Mouse (Mus musculus) lung, embryonic 14.5 days (tissue): ENCODE data around the gene Ooep. TPM values are rescaled to one million over a fixed set of nuclear protein-coding genes. Genes with fewer than 3 reads are reported as not detected.

Experiments used
- ATAC-seq: fragments of 200-750 bp; cut with Nextera tagmentation; 2 replicates; pipeline ENCODE4 v1.8.0; 2017; ENCODE audit warnings: mild to moderate bottlenecking, moderate TSS enrichment, moderate library complexity; ENCODE audit not compliant: insufficient read depth
- DNase-seq: peaks from one replicate; pipeline ENCODE4 v3.0.0-alpha.2; 2015
- H3K27ac ChIP-seq: fragments of 300-500 bp; sonication (generic); 2 replicates; pipeline ENCODE4 v1.5.1; 2014; ENCODE audit warnings: low read depth, mild to moderate bottlenecking, moderate library complexity
- H3K27me3 ChIP-seq: fragments of 300-500 bp; sonication (generic); 2 replicates; pipeline ENCODE4 v1.6.1; 2014; ENCODE audit warnings: low read length, control low read depth; ENCODE audit not compliant: insufficient read depth
- H3K36me3 ChIP-seq: fragments of 300-500 bp; sonication (generic); 2 replicates; pipeline ENCODE4 v1.6.1; 2014; ENCODE audit warnings: control low read depth; ENCODE audit not compliant: insufficient read depth
- H3K4me1 ChIP-seq: fragments of 300-500 bp; sonication (generic); 2 replicates; pipeline ENCODE4 v1.6.1; 2014; ENCODE audit warnings: antibody characterized with exemption, control low read depth; ENCODE audit not compliant: insufficient read depth
- H3K4me2 ChIP-seq: fragments of 300-500 bp; sonication (generic); 2 replicates; pipeline ENCODE4 v1.6.1; 2014; ENCODE audit warnings: mild to moderate bottlenecking
- H3K4me3 ChIP-seq: fragments of 300-500 bp; sonication (generic); 2 replicates; pipeline ENCODE4 v1.5.1; 2014; ENCODE audit warnings: low read depth, low read length
- H3K9ac ChIP-seq: fragments of 300-500 bp; sonication (generic); 2 replicates; pipeline ENCODE4 v1.6.1; 2014
- H3K9me3 ChIP-seq: fragments of 300-500 bp; sonication (generic); 2 replicates; pipeline ENCODE4 v1.6.1; 2016; ENCODE audit warnings: low read depth, low read length, control low read depth
- CTCF ChIP-seq: IDR thresholded peaks from 2 replicates; pipeline ENCODE4 v1.5.1; 2016; ENCODE audit warnings: antibody characterized with exemption, low read depth
- WGBS: fragments of 180-500 bp; shearing (Covaris S2); extraction: QIAGEN DNeasy Blood & Tissue Kit; methylation state at CpG from one replicate; pipeline ENCODE4 v1.1.7; 2014; 5-methylcytosine and 5-hydroxymethylcytosine counted together
- polyA plus RNA-seq: library from polyadenylated mRNA; unstranded; fragments of >200 nt; fragmentation: Nextera tagmentation; extraction: Ambion mirVana; gene quantifications from 2 replicates; pipeline ENCODE4 v1.2.1, GENCODE M21; 2014

Ooep gene
- polyA plus RNA-seq: 1.7 and 2.9 TPM in 2 replicates

GRCm38 (mm10) chr9:78378113-78378785 lies at the start of gene Ooep:
Gene Ooep, minus strand, starts transcription at chr9:78378725.
- Histone ChIP-seq H3K36me3 (no peaks in the 10 kb centered on the region), H3K4me1 (peaks cover 3% of the 10 kb centered on the region; the same call in 1 of the 2 replicates), H3K9me3 (no peaks in the 10 kb centered on the region), H3K9ac (peak within 1 kb of the TSS; percentile 9; the same call in 1 of the 2 replicates), H3K4me3 (peak within 1 kb of the TSS; percentile 23), H3K4me2 (peak within 1 kb of the TSS; percentile 61), H3K27ac (no peak within 1 kb of the TSS), H3K27me3 (peaks cover 8% of the 10 kb centered on the region)
- TF ChIP-seq CTCF: 0 out of 2 replicates have a peak, but pooled peaks have one; percentile 3
- WGBS: 7% methylated on average over 20 of the region's 23 CpGs
- ATAC-seq (peak; percentile 80), DNase-seq (peak; percentile 72)

GRCm38 (mm10) chr9:78428185-78428584 lies 49.7 kb upstream of the Ooep start:
- Histone ChIP-seq H3K9ac (no peak overlapping the region), H3K4me1 (no peaks in the 10 kb centered on the region), H3K9me3 (no peaks in the 10 kb centered on the region), H3K27ac (no peak overlapping the region), H3K36me3 (no peaks in the 10 kb centered on the region), H3K4me3 (no peak overlapping the region), H3K4me2 (0 out of 2 replicates have a peak overlapping the region, but pooled peaks have one; percentile 67), H3K27me3 (no peaks in the 10 kb centered on the region)
- WGBS: 83% methylated on average over 6 of the region's 6 CpGs
- ATAC-seq: no peak
- TF ChIP-seq CTCF: no peak
- DNase-seq: no peak

GRCm38 (mm10) chr9:78427362-78427781 lies 48.8 kb upstream of the Ooep start:
- DNase-seq (peak; percentile 38), ATAC-seq (peak; percentile 63; the same call in 1 of the 2 replicates)
- Histone ChIP-seq H3K27ac (no peak overlapping the region), H3K4me3 (peak overlapping the region; percentile 30), H3K9ac (peak overlapping the region; percentile 31; the same call in 1 of the 2 replicates), H3K36me3 (no peaks in the 10 kb centered on the region), H3K27me3 (no peaks in the 10 kb centered on the region), H3K4me2 (peak overlapping the region; percentile 67), H3K9me3 (no peaks in the 10 kb centered on the region), H3K4me1 (no peaks in the 10 kb centered on the region)
- 18% methylated on average over 26 of the region's 27 CpGs for WGBS
- no peak for TF ChIP-seq CTCF

DNA sequence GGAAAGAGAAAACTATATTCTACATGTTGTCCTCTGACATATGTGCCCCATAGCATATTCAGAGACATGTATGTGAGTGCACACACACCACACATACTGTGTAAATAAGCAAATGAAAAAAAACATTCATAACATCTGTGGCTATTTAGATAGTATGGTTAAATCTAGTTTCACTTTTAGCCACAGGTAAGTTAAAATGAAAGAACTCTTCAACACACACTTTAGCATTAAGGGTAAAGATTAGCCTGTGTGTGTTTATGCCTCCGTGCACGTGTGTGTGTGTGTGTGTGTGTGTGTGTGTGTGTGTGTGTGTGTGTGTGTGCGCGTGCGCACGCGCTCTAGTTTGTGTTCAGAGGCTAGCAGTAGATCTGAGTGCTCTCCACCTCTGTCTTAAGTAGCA lies 23.1 kb upstream of the Ooep start:
- no peak for TF ChIP-seq CTCF
- Histone ChIP-seq H3K4me2 (no peak overlapping the region), H3K36me3 (no peaks in the 10 kb centered on the region), H3K4me3 (no peak overlapping the region), H3K27ac (no peak overlapping the region), H3K9ac (no peak overlapping the region), H3K4me1 (no peaks in the 10 kb centered on the region), H3K27me3 (peaks cover 12% of the 10 kb centered on the region), H3K9me3 (no peaks in the 10 kb centered on the region)
- ATAC-seq (no peak), DNase-seq (no peak)
- 80% methylated on average over 7 of the region's 7 CpGs for WGBS

GRCm38 (mm10) chr9:78400570-78400969 lies 22.0 kb upstream of the Ooep start:
- Histone ChIP-seq H3K27ac (no peak overlapping the region), H3K4me2 (no peak overlapping the region), H3K9me3 (no peaks in the 10 kb centered on the region), H3K27me3 (peaks cover 22% of the 10 kb centered on the region), H3K4me3 (no peak overlapping the region), H3K36me3 (no peaks in the 10 kb centered on the region), H3K4me1 (no peaks in the 10 kb centered on the region), H3K9ac (no peak overlapping the region)
- no peak for ATAC-seq
- no peak for TF ChIP-seq CTCF
- DNase-seq: no peak
- WGBS: 55% methylated on average over 5 of the region's 5 CpGs

- Histone ChIP-seq H3K27me3 (peaks cover 55% of the 10 kb centered on the region), H3K4me2 (peak overlapping the region; percentile 63)
- 57% methylated on average over 9 of the region's 9 CpGs for WGBS
Observed at GRCm38 (mm10) chr9:78396517-78396916, 18.0 kb upstream of the Ooep start.

GRCm38 (mm10) chr9:78395630-78396351 lies 17.3 kb upstream of the Ooep start, which contains the start of gene Ddx43:
Gene Ddx43, plus strand, starts transcription at chr9:78395777.
- H3K4me3 ChIP-seq: peak within 1 kb of the TSS; percentile 39
- no peaks in the 10 kb centered on the region for H3K9me3 ChIP-seq
- ATAC-seq (peak; percentile 94), DNase-seq (peak; percentile 83)
- 3% methylated on average over 93 of the region's 93 CpGs for whole genome bisulfite sequencing
- no peaks in the 10 kb centered on the region for H3K4me1 ChIP-seq
- no peaks in the 10 kb centered on the region for H3K36me3 ChIP-seq
- H3K4me2 ChIP-seq: peak within 1 kb of the TSS; percentile 63
- TF ChIP-seq CTCF: no peak
- H3K27ac ChIP-seq: no peak within 1 kb of the TSS
- peaks cover 55% of the 10 kb centered on the region for H3K27me3 ChIP-seq
- H3K9ac ChIP-seq: peak within 1 kb of the TSS; percentile 40; the same call in 1 of the 2 replicates

More at GRCm38 (mm10) chr9:78396517-78396916, 18.0 kb upstream of the Ooep start:
- DNase-seq (no peak), ATAC-seq (no peak)
- H3K4me1 ChIP-seq: no peaks in the 10 kb centered on the region
- no peak overlapping the region; the same call in 1 of the 2 replicates for H3K4me3 ChIP-seq
- H3K27ac ChIP-seq: no peak overlapping the region
- H3K9me3 ChIP-seq: no peaks in the 10 kb centered on the region
- TF ChIP-seq CTCF: no peak
- H3K9ac ChIP-seq: no peak overlapping the region
- H3K36me3 ChIP-seq: no peaks in the 10 kb centered on the region
